Mouse (Mus musculus): ENCODE measurements around the gene Psenen.

Gene Psenen

GRCm38 (mm10) chr7:30563117-30563905 lies at the start of gene Psenen, which contains the start of the genes U2af1l4 and Gm49396:
Gene Psenen, minus strand, starts transcription at chr7:30563627.
Gene U2af1l4, plus strand, starts transcription at chr7:30563301.
Gene Gm49396, plus strand, starts transcription at chr7:30563344.
- Histone ChIP-seq H3K9me3 (ENCODE audit: low read length) (no peaks in the 10 kb centered on the region), H3K4me3 (replicated peaks; ENCODE audit: low read length) (peak within 1 kb of the TSS; percentile 98), H3K4me1 (replicated peaks; ENCODE audit: low read depth, low read length) (peaks cover 72% of the 10 kb centered on the region), H3K36me3 (ENCODE audit: insufficient read depth, low read length) (peaks cover 45% of the 10 kb centered on the region), H3K27me3 (ENCODE audit: insufficient read depth, low read length) (no peaks in the 10 kb centered on the region)
- TF ChIP-seq POU5F1 (IDR thresholded peaks at IDR 0.05; ENCODE audit: borderline replicate concordance, low read length) (no peak), NANOG (IDR thresholded peaks at IDR 0.05; ENCODE audit: borderline replicate concordance, low read length) (no peak), CTCF (conservative IDR thresholded peaks at IDR 0.05; ENCODE audit: low read length) (no peak)

DNA sequence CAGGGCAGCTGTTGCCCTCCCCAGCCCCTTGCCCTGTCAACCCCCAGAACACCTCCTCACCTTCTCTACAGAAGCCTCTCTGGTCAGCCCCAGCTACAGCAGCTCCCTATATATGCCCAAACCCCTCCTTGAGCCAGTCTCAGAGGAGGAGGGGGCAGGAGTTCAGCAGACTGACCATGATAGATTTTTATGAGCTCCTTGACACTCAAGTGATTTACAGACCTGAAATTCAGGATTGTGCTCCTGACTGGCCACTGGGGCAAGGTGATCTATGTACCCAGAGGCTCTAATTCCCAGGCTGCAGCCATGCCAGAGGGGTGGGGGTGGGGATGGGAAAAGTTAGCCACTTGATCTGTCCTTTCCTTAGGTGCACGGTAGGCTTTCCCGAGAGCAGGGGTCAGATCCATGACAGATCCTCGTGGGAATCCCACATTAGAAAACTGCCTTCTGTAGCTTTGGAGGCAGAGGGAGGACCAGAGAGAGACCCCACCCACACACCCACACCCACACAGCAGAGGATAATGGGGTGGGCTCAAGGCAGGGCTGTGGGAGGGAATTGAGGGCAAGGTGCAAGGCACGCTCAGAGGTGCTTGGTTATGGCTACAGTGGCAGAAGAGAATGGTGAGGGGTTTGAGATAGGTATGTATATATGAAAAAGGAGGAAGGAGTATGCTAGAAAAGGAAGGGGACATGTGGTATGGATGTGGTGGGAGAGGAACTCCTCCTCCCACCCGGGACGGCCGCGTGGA lies 49.4 kb upstream of the Psenen start, which contains the start of gene Upk1a:
Upk1a (minus strand) TSS at position 194 of the 749 bp plus-strand sequence.
- no peak within 1 kb of the TSS for H3K4me3 ChIP-seq (replicated peaks; ENCODE audit: low read length)
- TF ChIP-seq POU5F1 (IDR thresholded peaks at IDR 0.05; ENCODE audit: borderline replicate concordance, low read length) (no peak), NANOG (IDR thresholded peaks at IDR 0.05; ENCODE audit: borderline replicate concordance, low read length) (no peak), CTCF (conservative IDR thresholded peaks at IDR 0.05; ENCODE audit: low read length) (no peak)

DNA sequence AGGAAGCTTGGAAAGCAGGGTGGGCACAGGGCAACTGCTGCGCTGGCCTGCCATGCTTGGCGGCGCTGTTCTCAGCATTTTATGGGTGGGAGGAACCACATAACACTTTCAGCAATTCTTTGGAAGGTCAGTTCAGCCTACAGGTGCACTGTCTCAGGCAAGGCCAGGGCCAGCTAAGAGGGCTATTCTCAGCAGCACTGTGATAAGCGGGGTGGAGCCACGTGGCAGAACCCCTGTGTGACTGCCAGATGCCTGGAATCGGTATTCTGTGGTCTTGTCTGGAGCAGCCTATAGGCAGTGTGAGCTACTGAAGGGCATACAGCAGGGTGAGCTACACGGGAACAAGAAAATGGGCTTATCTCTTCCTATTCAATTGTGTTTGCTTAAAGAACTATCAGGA lies 46.6 kb upstream of the Psenen start:
- no peaks in the 10 kb centered on the region; the same call in 1 of the 2 replicates for H3K36me3 ChIP-seq (ENCODE audit: insufficient read depth, low read length)

More for the DNA sequence above, 49.4 kb upstream of the Psenen start, which contains the start of gene Upk1a:
- H3K27me3 ChIP-seq (ENCODE audit: insufficient read depth, low read length), result peaks cover 5% of the 10 kb centered on the region; the same call in 1 of the 2 replicates
- H3K36me3 ChIP-seq (ENCODE audit: insufficient read depth, low read length), result peaks cover 21% of the 10 kb centered on the region
- H3K9me3 ChIP-seq (ENCODE audit: low read length), result 0 out of 2 replicates have a peak, but pooled peaks cover 4% of the 10 kb centered on the region
- peaks cover 70% of the 10 kb centered on the region for H3K4me1 ChIP-seq (replicated peaks; ENCODE audit: low read depth, low read length)

GRCm38 (mm10) chr7:30608476-30608875 lies 45.0 kb upstream of the Psenen start:
- Histone ChIP-seq H3K36me3 (ENCODE audit: insufficient read depth, low read length) (no peaks in the 10 kb centered on the region; the same call in 1 of the 2 replicates), H3K9me3 (ENCODE audit: low read length) (no peaks in the 10 kb centered on the region)
- TF ChIP-seq CTCF (conservative IDR thresholded peaks at IDR 0.05; ENCODE audit: low read length) (no peak), NANOG (IDR thresholded peaks at IDR 0.05; ENCODE audit: borderline replicate concordance, low read length) (no peak), POU5F1 (IDR thresholded peaks at IDR 0.05; ENCODE audit: borderline replicate concordance, low read length) (no peak)

More for the DNA sequence above, 46.6 kb upstream of the Psenen start:
- H3K9me3 ChIP-seq (ENCODE audit: low read length), result 0 out of 2 replicates have a peak, but pooled peaks cover 2% of the 10 kb centered on the region
- H3K4me3 ChIP-seq (replicated peaks; ENCODE audit: low read length), result peak overlapping the region; percentile 57
- H3K4me1 ChIP-seq (replicated peaks; ENCODE audit: low read depth, low read length), result peaks cover 73% of the 10 kb centered on the region
- H3K27me3 ChIP-seq (ENCODE audit: insufficient read depth, low read length), result peaks cover 5% of the 10 kb centered on the region; the same call in 1 of the 2 replicates
- no peak for TF ChIP-seq POU5F1 (IDR thresholded peaks at IDR 0.05; ENCODE audit: borderline replicate concordance, low read length)
- no peak for TF ChIP-seq NANOG (IDR thresholded peaks at IDR 0.05; ENCODE audit: borderline replicate concordance, low read length)
- peak; percentile 10; the same call in 1 of the 2 replicates for TF ChIP-seq CTCF (conservative IDR thresholded peaks at IDR 0.05; ENCODE audit: low read length)

DNA sequence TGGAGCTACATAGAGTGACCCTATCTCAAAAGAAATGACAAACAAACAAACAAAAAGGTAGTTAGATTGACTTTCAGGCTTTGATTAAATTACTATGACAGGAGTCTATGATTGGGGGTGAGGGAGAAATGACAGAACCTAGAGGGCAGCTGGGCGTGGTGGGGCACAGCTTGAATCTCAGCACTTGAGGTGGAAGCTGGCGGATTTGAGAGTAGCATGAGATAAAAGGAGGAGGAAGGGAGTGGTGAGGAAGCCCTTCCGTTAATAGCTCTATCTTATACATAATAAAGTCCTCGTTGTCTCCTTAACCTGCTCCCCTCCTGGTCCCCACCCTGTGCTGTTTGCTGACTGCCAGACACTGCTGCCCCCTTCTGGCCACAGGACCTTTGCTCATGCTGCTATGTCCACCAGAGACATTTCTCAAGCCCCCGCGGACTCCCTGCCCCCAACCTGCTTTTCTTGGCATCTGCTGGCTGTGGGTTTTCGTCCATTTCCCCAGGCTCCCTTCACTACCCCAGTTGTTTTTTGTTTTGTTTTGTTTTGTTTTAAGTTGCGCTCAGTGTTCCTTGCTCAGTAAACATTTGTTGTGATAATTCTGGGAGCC lies 44.4 kb upstream of the Psenen start:
- H3K4me3 ChIP-seq (replicated peaks; ENCODE audit: low read length), result peak overlapping the region; percentile 61
- TF ChIP-seq NANOG (IDR thresholded peaks at IDR 0.05; ENCODE audit: borderline replicate concordance, low read length), result peak; percentile 17; the same call in 1 of the 2 replicates
- TF ChIP-seq POU5F1 (IDR thresholded peaks at IDR 0.05; ENCODE audit: borderline replicate concordance, low read length), result no peak
- TF ChIP-seq CTCF (conservative IDR thresholded peaks at IDR 0.05; ENCODE audit: low read length), result peak; percentile 74
- peaks cover 5% of the 10 kb centered on the region; the same call in 1 of the 2 replicates for H3K27me3 ChIP-seq (ENCODE audit: insufficient read depth, low read length)
- H3K36me3 ChIP-seq (ENCODE audit: insufficient read depth, low read length), result no peaks in the 10 kb centered on the region; the same call in 1 of the 2 replicates
- peaks cover 89% of the 10 kb centered on the region for H3K4me1 ChIP-seq (replicated peaks; ENCODE audit: low read depth, low read length)
- H3K9me3 ChIP-seq (ENCODE audit: low read length), result no peaks in the 10 kb centered on the region

More at GRCm38 (mm10) chr7:30608476-30608875, 45.0 kb upstream of the Psenen start:
- Histone ChIP-seq H3K4me3 (replicated peaks; ENCODE audit: low read length) (peak overlapping the region; percentile 61), H3K4me1 (replicated peaks; ENCODE audit: low read depth, low read length) (peaks cover 89% of the 10 kb centered on the region), H3K27me3 (ENCODE audit: insufficient read depth, low read length) (peaks cover 5% of the 10 kb centered on the region; the same call in 1 of the 2 replicates)

- Histone ChIP-seq H3K36me3 (ENCODE audit: insufficient read depth, low read length) (no peaks in the 10 kb centered on the region; the same call in 1 of the 2 replicates), H3K27me3 (ENCODE audit: insufficient read depth, low read length) (no peaks in the 10 kb centered on the region), H3K4me1 (replicated peaks; ENCODE audit: low read depth, low read length) (peaks cover 98% of the 10 kb centered on the region), H3K9me3 (ENCODE audit: low read length) (no peaks in the 10 kb centered on the region), H3K4me3 (replicated peaks; ENCODE audit: low read length) (0 out of 2 replicates have a peak overlapping the region, but pooled peaks have one; percentile 26)
- no peak for TF ChIP-seq NANOG (IDR thresholded peaks at IDR 0.05; ENCODE audit: borderline replicate concordance, low read length)
- TF ChIP-seq CTCF (conservative IDR thresholded peaks at IDR 0.05; ENCODE audit: low read length), result no peak
- TF ChIP-seq POU5F1 (IDR thresholded peaks at IDR 0.05; ENCODE audit: borderline replicate concordance, low read length), result no peak
These were observed 41.5 kb upstream of the Psenen start for GRCm38 (mm10) chr7:30604944-30605343.

DNA sequence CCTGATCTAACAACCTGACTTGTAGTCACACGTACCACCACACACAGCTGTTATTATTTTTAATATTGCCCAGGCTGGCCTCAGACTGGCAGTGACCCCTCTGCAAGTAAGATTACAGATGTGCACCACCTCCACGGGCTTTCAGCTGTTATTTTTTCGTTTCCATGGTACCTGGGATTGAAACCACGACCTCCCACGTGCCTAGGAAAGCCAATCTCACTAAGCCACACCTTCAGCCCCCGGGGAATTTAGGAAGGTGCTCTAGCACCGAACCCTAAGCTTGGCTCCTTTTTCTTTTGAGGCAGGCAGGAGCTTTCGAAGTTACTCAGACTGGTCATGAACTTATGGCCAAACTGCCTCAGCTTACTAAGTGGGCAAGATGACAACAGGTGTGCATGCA lies 41.0 kb upstream of the Psenen start:
- 0 out of 2 replicates have a peak overlapping the region, but pooled peaks have one; percentile 26 for H3K4me3 ChIP-seq (replicated peaks; ENCODE audit: low read length)
- H3K4me1 ChIP-seq (replicated peaks; ENCODE audit: low read depth, low read length), result peaks cover 98% of the 10 kb centered on the region
- H3K27me3 ChIP-seq (ENCODE audit: insufficient read depth, low read length), result no peaks in the 10 kb centered on the region
- H3K36me3 ChIP-seq (ENCODE audit: insufficient read depth, low read length), result no peaks in the 10 kb centered on the region; the same call in 1 of the 2 replicates
- TF ChIP-seq CTCF (conservative IDR thresholded peaks at IDR 0.05; ENCODE audit: low read length), result no peak
- TF ChIP-seq NANOG (IDR thresholded peaks at IDR 0.05; ENCODE audit: borderline replicate concordance, low read length), result no peak
- TF ChIP-seq POU5F1 (IDR thresholded peaks at IDR 0.05; ENCODE audit: borderline replicate concordance, low read length), result no peak
- no peaks in the 10 kb centered on the region for H3K9me3 ChIP-seq (ENCODE audit: low read length)
